Mouse (Mus musculus) left cerebral cortex, postnatal 25 days (tissue): Measurements from ENCODE around the gene Cpa4. TPM values are rescaled to one million over a fixed set of nuclear protein-coding genes. Genes with fewer than 3 reads are reported as not detected.

Experiments
- DNase-seq, 2 experiments: peaks; one replicate each; pipeline ENCODE4 v3.0.0; 2022; ENCODE audit warnings: low spot score in 2 of 2, mixed read lengths in 1 of 2
- intact Hi-C: fragments of 180-260 bp; cut with DNase I; formaldehyde crosslinking; loops from one replicate; pipeline ENCODE4 v1.15.1; 2025
- total RNA-seq, 2 experiments: library from RNA; stranded (reverse); gene quantifications; 2 replicates each; pipeline ENCODE4 v1.2.3; 2021

Gene Cpa4
- total RNA-seq, 2 experiments from 2014 or later: 0.16 to 0.18 TPM

DNA sequence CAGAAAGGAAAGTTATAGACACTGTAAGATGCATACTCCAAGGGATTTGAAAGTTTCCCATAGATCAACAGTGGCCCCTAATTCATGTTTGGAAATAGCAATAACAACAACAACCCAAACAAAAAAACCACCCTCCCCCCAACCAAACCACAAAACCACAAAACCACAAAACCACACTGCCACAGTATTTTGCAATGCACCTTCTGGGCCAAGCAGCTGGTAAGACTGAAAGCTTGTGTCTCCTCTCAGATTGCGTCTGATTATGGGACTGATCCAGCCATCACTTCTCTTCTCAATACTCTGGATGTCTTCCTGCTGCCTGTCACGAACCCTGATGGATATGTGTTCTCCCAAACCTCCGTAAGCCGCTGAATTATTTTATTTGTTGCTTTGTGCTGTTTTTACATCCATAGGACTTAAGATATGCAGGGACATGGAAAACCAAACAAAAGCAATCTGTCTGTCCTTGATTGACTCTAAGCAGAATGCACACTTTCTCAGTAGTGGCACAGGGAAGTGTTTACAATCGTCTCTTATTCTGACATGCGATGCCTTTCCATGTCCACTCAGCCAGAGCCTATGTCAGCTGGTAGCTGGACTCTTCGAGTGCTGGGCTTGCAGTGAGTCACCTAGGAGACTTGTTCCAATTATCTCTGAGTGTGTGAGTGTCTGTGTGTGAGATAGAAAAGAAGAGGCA is 17.5 kb upstream of the Cpa4 start:
- no peak for DNase-seq
- intact Hi-C loops: no loop called here

DNA sequence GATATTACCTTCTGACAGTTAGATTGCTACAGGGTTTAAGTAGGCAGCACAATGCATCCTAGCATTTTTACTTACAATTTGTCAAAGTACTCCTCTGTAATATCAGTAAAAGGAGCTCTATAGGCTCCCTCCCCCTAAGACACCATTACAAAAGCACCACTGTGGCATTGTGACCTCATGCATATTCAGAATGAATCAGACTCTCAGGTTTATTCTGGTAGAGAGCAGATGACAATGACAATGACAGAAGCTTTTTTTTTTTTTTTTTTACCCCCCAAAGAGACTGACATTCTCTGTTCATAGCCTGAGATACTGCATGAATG is 17.0 kb upstream of the Cpa4 start:
- intact Hi-C loops: no loop called here
- no peak for DNase-seq

DNA sequence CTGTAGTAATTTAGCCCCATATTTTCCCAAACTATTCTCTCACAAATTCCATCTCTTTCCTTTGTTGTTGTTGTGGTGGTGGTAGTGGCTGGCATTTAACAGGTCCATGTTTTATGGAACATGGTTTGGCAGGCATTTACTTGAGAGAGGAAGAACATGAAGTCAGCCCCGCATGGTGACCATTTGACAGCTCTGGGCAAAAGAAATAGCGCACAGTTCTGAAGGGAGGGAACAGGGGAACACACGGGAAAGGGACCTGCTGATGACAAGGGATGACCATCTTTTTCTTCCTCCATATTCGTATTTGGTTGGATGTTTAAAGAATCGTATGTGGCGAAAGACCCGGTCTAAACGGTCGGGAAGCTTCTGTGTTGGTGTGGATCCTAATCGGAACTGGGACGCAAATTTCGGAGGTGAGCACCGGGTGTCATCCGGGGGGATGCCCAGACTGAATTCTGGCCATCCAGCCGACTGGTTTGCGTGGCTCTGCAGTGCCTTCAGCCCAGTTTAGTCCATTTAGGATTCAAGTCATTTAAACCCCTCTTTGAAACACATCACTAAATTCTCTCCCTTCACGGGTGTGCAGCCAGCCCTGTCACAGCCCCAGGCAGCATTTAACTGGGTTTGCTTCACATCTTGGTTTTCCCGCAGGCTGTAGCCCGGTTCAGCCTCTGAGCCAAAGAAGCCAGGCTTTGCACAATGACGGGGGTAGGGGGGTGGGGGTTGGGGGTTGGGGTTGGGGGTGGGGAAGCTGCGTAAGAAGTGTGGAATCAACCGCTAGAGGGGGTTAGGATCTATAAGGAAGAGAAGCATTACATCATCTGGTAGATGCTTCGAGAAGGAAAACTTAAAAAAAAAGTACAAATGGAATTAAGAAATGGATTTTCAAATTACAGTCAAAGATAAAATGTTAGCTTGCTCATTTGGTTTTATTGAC is 16.3 kb upstream of the Cpa4 start:
- intact Hi-C loops: no loop called here
- peak in 1 of 2 experiments; percentile 47 for DNase-seq

DNA sequence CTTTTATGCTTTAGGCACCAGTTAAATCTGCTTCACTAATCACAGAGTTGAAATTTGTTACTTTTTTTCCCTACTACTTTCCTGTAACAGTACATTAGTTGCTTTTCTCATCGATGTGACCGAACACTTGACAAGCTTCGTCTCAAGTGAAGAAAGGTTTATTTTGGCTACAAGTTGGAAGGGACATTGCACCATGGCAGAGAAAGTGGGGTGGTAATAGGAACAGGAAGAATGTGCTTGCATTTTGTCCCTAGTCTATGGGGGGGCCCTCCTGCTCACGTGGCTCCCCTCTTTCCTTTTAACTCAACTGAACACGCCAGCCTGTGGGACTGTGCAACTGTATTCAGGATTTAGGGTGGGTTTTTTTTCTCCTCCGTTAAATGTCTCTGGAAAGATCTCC is 15.5 kb upstream of the Cpa4 start:
- no peak for DNase-seq
- intact Hi-C loops: no loop called here

DNA sequence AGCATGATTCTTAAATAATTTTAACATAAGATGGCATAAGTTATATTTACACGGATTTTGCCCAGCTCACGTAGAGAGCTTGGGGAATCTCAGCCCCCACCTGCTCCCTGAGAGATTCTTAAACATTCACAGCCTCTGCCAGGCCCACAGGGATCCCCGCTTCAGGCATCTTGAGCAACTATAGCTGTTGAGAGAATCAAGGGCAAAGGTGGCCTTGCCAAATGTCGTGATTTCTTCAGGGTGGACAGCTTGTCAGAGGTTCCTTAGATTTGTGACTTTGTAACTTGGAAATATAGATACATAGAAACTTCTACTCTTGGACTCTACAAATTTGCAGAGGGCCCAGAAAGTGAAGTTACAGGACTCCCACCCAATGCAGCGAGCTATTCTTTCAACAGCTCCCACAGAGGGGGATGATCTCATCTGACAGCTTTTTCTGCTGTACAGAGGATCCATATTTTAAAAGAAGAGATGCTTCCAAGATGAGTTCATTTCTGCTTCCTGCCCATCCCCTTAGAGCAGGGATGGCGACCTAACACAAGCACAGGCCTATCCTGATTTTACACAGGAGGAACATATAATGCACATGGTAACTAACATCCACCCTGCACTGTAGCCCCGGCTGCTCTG is 14.7 kb upstream of the Cpa4 start:
- intact Hi-C loops: no loop called here
- DNase-seq: peak in 1 of 2 experiments; percentile 77

DNA sequence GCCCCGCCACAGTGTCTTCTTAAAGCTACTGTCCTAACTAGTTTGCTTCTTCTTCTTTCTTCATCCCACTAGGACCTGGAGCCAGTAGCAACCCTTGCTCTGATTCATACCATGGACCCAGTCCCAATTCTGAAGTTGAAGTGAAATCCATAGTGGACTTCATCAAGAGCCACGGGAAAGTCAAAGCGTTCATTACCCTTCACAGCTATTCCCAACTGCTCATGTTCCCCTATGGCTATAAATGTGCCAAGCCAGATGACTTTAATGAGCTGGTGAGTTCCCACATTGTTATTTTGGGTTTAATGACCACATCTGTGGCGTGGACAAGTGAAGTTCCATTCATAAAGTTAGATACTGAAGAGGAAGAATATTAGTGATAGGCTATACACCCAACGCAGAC is 14.1 kb upstream of the Cpa4 start:
- intact Hi-C loops: no loop called here
- DNase-seq: no peak

DNA sequence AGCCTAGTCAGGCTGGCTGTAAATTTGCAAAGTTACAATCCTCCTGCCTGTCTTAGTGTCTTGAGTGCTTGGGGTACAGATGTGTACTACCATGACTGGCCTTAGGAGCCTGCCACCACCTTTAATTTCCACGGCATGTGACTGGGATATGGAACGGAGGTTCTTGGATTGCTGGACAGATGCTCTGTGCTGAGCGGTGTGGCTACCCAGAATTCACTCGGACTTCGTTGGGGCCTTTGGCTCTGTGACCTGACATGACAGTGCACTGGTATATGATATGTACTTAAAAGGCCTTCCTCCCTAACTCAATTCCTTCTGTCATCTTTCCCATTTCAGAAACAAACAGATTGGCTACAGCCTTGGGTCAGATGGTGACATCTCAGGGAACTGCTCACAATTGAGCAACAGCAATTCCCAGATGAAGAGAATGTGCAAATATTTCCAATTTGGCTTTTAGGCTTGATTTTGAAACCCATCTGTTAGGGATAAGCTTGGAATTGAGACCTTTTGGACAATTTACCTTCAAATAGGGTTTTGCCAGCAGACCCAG is 13.5 kb upstream of the Cpa4 start:
- no peak for DNase-seq
- intact Hi-C loops: no loop called here

DNA sequence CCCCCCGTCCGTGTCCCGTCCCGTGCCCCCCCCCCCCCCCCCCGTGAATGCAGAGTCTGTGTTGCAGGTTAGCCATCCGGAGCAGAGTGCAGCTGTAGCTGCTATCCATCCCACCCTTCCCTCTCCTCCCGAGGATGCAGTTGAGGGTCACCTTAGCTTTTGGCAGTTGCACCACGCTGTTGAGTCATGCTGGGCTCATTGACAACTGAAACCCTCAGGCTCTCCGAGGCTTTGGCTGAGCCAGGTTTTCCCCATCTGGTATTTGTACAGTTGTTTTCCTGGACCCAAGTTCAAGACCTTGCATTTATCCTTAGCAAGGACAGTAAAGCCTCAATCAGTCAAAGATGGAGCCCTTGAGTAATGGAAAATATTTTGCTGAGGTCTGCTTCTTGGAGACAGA is 12.1 kb upstream of the Cpa4 start:
- intact Hi-C loops: no loop called here
- DNase-seq: no peak

DNA sequence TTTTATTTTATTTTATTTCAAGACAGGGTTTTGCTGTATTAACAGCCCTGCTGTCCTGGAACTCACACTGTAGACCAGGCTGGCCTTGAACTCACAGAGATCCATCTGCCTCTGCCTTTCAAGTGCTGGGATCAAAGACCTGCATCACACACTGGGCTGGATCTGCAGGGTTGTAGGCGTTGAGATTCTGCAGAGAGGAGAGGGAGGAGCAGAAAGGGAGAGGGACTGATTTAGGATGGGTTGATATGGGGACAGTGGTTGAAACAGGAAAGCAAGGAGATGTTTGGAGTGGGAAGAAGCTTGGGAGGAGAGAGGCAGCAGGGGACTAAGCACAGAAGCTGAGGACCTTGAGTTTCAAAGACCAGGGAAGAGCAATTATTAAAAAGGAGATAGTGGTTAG is 8.4 kb upstream of the Cpa4 start:
- no peak for DNase-seq
- intact Hi-C loops: no loop called here

DNA sequence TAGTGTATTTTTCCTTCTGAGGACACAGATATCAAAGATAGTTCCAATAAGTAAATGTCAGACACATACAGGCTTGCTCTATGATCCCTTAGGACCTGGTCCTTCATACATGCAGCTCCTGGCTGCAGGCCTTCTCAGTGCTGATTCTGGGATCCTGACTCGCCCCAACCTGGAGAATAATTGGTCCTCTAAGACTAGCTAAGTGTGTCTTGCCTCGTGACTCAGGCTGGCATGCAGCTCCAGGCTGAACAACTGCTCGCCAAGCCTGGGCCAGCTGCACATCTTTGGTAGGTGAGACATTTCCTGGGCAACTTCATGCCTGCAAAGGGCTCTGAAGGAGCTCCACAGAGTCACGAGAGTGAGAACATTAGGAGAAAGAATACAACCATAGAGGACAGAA is 6.0 kb upstream of the Cpa4 start:
- intact Hi-C loops: no loop called here
- no peak for DNase-seq

DNA sequence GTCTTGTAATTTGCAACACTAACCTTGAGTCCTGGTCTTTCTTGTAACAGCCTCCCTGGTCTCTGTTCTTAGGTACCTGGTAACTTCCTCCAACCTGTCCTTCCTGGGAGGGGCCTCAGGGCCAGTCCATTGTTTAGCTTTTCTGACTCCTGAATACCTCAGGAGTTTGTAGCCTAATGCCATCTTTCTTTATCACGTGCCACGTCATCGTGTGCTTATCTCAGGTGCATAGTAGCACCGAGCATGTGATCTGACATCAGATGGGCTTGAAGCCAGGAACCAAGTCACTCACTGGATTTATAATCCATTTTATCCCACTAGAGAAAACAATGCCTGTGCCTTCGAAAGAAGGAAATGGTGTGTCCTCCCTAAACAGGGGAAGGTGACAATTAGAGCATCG is 4.6 kb upstream of the Cpa4 start:
- intact Hi-C loops: no loop called here
- no peak for DNase-seq

DNA sequence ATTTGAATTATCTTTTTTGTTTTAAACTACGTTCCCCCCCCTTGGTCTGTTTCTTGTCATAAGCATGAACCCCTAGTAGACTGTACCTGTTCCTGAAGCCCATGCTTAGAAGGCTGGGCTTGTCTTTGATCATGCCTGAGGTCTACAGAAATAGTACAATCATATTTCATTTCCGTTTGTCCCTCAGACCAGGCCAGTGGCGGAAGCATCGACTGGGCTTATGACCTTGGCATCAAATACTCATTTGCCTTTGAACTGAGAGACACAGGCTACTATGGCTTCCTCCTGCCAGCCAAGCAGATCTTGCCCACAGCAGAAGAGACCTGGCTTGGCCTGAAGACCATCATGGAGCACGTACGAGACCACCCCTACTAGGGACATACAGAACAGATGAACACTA is 4.1 kb upstream of the Cpa4 start:
- DNase-seq: no peak
- intact Hi-C loops: no loop called here

DNA sequence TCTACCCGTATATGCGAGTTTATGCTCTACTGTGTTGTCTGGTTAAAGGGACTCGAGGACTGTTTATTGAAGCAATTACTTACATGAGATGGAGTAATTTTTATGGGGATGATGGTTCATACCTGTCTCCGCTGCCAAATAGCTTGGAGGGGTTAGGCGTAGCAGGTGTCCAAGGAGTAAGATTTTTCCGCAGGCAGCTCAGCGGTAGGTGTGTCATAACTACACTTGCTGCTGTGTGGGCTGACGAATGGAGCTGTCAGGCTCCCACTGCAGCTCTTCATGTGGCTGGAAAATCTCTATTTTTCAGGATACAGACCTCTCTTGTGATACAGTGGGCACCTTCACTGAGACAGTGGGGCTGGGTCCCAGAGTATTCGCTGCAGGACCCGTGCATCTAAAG is 1.2 kb downstream of the Cpa4 start:
- peak; percentile 68 to 79 for DNase-seq
- intact Hi-C loops: no loop called here

DNA sequence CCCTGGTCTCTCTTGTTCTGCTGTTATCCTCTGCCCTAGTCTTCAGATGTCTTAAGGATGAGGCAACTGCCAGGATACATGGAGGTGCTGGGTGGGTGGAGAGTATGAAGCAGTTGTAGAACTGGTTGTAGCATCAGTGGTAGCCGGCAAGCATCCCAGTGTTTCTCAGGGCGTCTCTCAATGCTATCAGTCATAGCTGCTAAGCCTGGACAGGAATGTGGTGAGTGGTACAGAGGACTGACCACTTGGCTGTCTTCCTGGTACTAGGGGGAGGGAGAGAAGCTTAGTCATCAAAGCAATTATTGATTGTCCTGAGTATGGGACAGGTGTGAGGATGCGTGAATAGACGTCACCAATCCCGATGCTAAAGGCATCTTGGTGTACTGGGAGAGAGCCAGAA is 1.8 kb downstream of the Cpa4 start:
- peak in 1 of 2 experiments; percentile 80 for DNase-seq
- intact Hi-C loops: no loop called here

DNA sequence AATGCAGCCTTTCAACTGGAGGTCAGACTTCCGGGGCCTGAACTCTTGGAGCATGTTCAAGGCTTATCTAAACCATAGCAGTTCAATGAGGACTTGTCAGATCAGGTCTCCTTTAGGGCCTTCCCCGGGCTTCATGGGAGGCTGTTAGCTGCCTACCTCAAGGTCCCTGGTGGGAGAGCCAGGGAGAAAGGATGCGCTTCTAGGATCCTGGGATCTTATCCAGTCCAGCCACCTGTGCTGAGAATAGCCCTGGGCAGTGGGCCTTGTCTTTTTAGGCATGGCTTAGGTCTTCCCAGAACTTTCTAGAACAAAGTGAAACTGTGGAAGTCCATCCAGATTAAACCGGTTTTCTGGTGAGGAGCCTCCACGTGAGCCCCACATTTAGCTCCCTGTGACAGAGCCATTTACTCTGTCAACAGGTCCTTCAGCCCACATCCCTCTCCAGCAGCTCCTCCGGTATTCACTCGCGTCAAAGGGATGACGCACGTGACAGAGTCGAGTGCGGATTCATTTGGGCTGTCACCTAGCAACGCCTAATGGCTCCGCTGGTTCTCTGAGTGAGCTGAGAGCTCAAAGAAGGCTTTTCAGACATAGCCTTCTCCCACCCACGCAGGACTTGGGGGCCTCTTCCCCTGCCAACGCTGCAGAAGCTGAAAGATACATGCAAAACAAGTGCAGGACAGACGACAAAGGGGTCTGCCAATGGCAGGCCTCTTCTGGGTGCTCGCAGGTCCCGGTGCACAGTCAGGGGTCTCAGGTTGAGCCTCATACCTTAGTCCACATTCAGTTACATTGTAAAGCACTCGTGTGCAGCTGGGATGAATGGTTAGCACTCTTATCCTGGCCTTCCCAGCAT is 4.5 kb downstream of the Cpa4 start:
- peak; percentile 83 to 94 for DNase-seq
- intact Hi-C loops: no loop called here

DNA sequence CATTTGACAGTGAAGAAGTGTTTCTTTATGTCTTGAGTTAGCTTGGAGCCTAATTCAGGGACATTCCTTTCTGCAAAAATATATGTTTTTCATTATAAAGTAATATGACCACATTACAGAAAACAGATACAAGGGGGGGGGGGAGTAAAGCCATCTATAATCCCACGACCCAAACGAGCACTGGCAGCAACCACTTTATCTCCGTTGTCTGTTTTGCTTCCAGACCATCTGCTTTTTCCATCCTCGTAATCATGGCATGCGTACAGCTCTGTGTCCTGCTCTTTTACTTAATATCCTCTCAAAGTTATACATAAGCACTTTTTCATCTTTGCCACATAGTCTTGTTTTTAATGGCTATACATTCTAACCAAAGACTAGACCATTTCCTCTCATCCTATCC is 5.2 kb downstream of the Cpa4 start:
- no peak for DNase-seq
- intact Hi-C loops: no loop called here

DNA sequence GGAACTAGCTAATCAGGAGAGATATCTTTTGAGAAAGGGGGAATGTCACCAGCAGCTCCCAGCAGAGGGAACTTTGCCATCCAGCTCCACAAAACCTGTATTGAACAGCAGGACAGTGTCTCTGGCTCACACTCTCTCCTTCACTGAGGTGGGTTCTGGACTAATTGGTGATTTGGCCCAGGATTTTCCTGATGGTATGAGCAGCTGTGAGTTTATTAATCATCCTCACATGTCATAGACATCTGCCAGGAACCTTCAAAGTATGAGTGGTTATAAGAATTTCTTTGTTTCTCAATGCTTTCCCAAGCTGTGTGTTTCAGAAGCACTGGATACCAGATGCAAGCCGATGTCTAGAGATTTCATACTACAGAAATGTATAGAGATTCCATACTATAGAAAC is 6.8 kb downstream of the Cpa4 start:
- DNase-seq: no peak
- intact Hi-C loops: no loop called here

DNA sequence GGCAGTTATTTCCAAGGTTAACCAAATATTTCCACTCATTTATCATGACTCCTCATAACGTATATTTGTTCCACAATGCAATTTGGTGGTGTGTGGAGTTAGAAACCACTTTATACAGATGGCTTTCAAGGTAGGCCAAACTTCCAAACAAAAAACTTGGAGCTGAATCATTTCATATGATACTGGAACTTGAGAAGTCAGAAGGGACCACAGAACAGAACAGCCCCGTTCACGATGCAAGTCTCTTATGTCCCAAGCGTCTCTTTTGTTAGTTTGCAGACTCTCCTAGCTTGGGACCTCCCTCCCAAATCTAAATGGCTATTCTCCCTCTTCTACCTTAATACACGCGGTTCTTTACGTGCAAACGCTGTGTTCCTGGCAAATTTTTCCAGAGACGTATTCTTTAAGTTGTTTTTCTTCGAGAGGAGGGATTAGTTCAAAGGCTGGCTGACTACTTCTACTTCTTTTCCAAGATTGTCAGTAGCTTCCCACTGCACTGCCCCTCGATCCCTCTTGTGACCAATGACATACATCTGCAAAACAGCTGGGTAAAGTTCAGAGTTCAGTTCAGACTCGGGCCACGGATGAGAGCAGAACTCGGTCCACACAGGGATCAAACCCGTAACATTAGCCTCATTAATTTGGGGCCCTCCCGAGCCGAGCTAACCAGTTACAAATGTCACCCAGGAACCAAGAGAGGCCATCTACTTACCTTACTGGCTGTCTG is 8.5 kb downstream of the Cpa4 start:
- intact Hi-C loops: no loop called here

More for the DNA sequence above, 8.5 kb downstream of the Cpa4 start:
- no peak for DNase-seq
